Mouse (Mus musculus): ENCODE measurements around the gene Olfr282. TPM values are rescaled to one million over a fixed set of nuclear protein-coding genes. Genes with fewer than 3 reads are reported as not detected.
"Not testable (repeated sequence)": the region's sequence is repeated elsewhere in the genome, so short reads cannot be mapped to it uniquely, and the experiment has no call there.

Gene Olfr282
- polyA plus RNA-seq, 1 experiment = not detected

GRCm38 (mm10) chr15:98408406-98409060 lies 22.5 kb upstream of the Olfr282 start:
- Histone ChIP-seq H3K4me1 (ENCODE audit: control insufficient read depth, insufficient read depth, low read length) (no peaks in the 10 kb centered on the region; the same call in 1 of the 2 replicates), H3K27ac (ENCODE audit: insufficient read depth, low read depth, low read length) (no peak overlapping the region), H3K36me3 (ENCODE audit: control insufficient read depth, insufficient read depth, low read length) (no peaks in the 10 kb centered on the region), H3K27me3 (replicated peaks; ENCODE audit: control insufficient read depth, insufficient read depth, low read length) (no peaks in the 10 kb centered on the region), H3K4me3 (ENCODE audit: insufficient read depth, low read depth, low read length) (peak overlapping the region; percentile 47)
- TF ChIP-seq POLR2A (IDR thresholded peaks at IDR 0.05; ENCODE audit: low read depth, low read length) (no peak), CTCF (conservative IDR thresholded peaks at IDR 0.05; ENCODE audit: insufficient read depth, insufficient read length, low read depth, low read length) (no peak; the same call in 1 of the 2 replicates)
- DNase-seq = peak; percentile 18
- WGBS = 39% methylated on average over 17 of the region's 17 CpGs

- 77% methylated on average over 2 of the region's 2 CpGs for WGBS
- no peak for TF ChIP-seq CTCF (conservative IDR thresholded peaks at IDR 0.05; ENCODE audit: insufficient read depth, insufficient read length, low read depth, low read length)
- no peak for TF ChIP-seq POLR2A (IDR thresholded peaks at IDR 0.05; ENCODE audit: low read depth, low read length)
- Histone ChIP-seq H3K4me1 (ENCODE audit: control insufficient read depth, insufficient read depth, low read length) (no peaks in the 10 kb centered on the region; the same call in 1 of the 2 replicates), H3K36me3 (ENCODE audit: control insufficient read depth, insufficient read depth, low read length) (no peaks in the 10 kb centered on the region), H3K27ac (ENCODE audit: insufficient read depth, low read depth, low read length) (no peak overlapping the region), H3K4me3 (ENCODE audit: insufficient read depth, low read depth, low read length) (no peak overlapping the region), H3K27me3 (replicated peaks; ENCODE audit: control insufficient read depth, insufficient read depth, low read length) (no peaks in the 10 kb centered on the region)
- DNase-seq = no peak
These were observed 21.4 kb upstream of the Olfr282 start for GRCm38 (mm10) chr15:98409635-98410034.

- H3K27ac ChIP-seq (ENCODE audit: insufficient read depth, low read depth, low read length) = no peak overlapping the region
- H3K36me3 ChIP-seq (ENCODE audit: control insufficient read depth, insufficient read depth, low read length) = no peaks in the 10 kb centered on the region
- H3K4me3 ChIP-seq (ENCODE audit: insufficient read depth, low read depth, low read length) = no peak overlapping the region
- no peak for DNase-seq
- 90% methylated on average over 9 of the region's 9 CpGs for WGBS
- TF ChIP-seq POLR2A (IDR thresholded peaks at IDR 0.05; ENCODE audit: low read depth, low read length) = no peak
- no peaks in the 10 kb centered on the region for H3K27me3 ChIP-seq (replicated peaks; ENCODE audit: control insufficient read depth, insufficient read depth, low read length)
- H3K4me1 ChIP-seq (ENCODE audit: control insufficient read depth, insufficient read depth, low read length) = no peaks in the 10 kb centered on the region; the same call in 1 of the 2 replicates
These were observed 20.8 kb upstream of the Olfr282 start for GRCm38 (mm10) chr15:98410249-98410648.

GRCm38 (mm10) chr15:98415996-98416395 lies 15.0 kb upstream of the Olfr282 start:
- DNase-seq = no peak
- Histone ChIP-seq H3K36me3 (ENCODE audit: control insufficient read depth, insufficient read depth, low read length) (no peaks in the 10 kb centered on the region), H3K27me3 (replicated peaks; ENCODE audit: control insufficient read depth, insufficient read depth, low read length) (no peaks in the 10 kb centered on the region), H3K4me3 (ENCODE audit: insufficient read depth, low read depth, low read length) (no peak overlapping the region), H3K27ac (ENCODE audit: insufficient read depth, low read depth, low read length) (no peak overlapping the region), H3K4me1 (ENCODE audit: control insufficient read depth, insufficient read depth, low read length) (no peaks in the 10 kb centered on the region)
- TF ChIP-seq CTCF (conservative IDR thresholded peaks at IDR 0.05; ENCODE audit: insufficient read depth, insufficient read length, low read depth, low read length) = no peak
- no peak for TF ChIP-seq POLR2A (IDR thresholded peaks at IDR 0.05; ENCODE audit: low read depth, low read length)
- WGBS = 66% methylated on average over 4 of the region's 4 CpGs

- DNase-seq = not testable (repeated sequence)
These were observed 14.2 kb upstream of the Olfr282 start for GRCm38 (mm10) chr15:98416802-98417201.

GRCm38 (mm10) chr15:98417285-98417684 lies 13.7 kb upstream of the Olfr282 start:
- H3K27ac ChIP-seq (ENCODE audit: insufficient read depth, low read depth, low read length); DNase-seq; H3K27me3 ChIP-seq (replicated peaks; ENCODE audit: control insufficient read depth, insufficient read depth, low read length); H3K4me1 ChIP-seq (ENCODE audit: control insufficient read depth, insufficient read depth, low read length); H3K4me3 ChIP-seq (ENCODE audit: insufficient read depth, low read depth, low read length); H3K36me3 ChIP-seq (ENCODE audit: control insufficient read depth, insufficient read depth, low read length): not testable (repeated sequence)
- 5% methylated on average over 2 of the region's 3 CpGs for WGBS
- peak; percentile 51; the same call in 1 of the 2 replicates for TF ChIP-seq CTCF (conservative IDR thresholded peaks at IDR 0.05; ENCODE audit: insufficient read depth, insufficient read length, low read depth, low read length)

More at GRCm38 (mm10) chr15:98416802-98417201, 14.2 kb upstream of the Olfr282 start:
- H3K4me1 ChIP-seq (ENCODE audit: control insufficient read depth, insufficient read depth, low read length); H3K27ac ChIP-seq (ENCODE audit: insufficient read depth, low read depth, low read length); H3K27me3 ChIP-seq (replicated peaks; ENCODE audit: control insufficient read depth, insufficient read depth, low read length); H3K4me3 ChIP-seq (ENCODE audit: insufficient read depth, low read depth, low read length); H3K36me3 ChIP-seq (ENCODE audit: control insufficient read depth, insufficient read depth, low read length): not testable (repeated sequence)

GRCm38 (mm10) chr15:98418096-98418495 lies 12.9 kb upstream of the Olfr282 start:
- H3K27me3 ChIP-seq (replicated peaks; ENCODE audit: control insufficient read depth, insufficient read depth, low read length) = no peaks in the 10 kb centered on the region
- TF ChIP-seq CTCF (conservative IDR thresholded peaks at IDR 0.05; ENCODE audit: insufficient read depth, insufficient read length, low read depth, low read length) (no peak), POLR2A (IDR thresholded peaks at IDR 0.05; ENCODE audit: low read depth, low read length) (no peak)
- WGBS = 73% methylated on average over 7 of the region's 7 CpGs
- no peak overlapping the region for H3K27ac ChIP-seq (ENCODE audit: insufficient read depth, low read depth, low read length)
- H3K36me3 ChIP-seq (ENCODE audit: control insufficient read depth, insufficient read depth, low read length) = no peaks in the 10 kb centered on the region
- DNase-seq = no peak
- H3K4me3 ChIP-seq (ENCODE audit: insufficient read depth, low read depth, low read length) = no peak overlapping the region
- no peaks in the 10 kb centered on the region for H3K4me1 ChIP-seq (ENCODE audit: control insufficient read depth, insufficient read depth, low read length)

Data from kidney, adult 2 months (tissue).